Mouse (Mus musculus): ENCODE results near the gene Fbxl17. TPM values are rescaled to one million over a fixed set of nuclear protein-coding genes. Genes with fewer than 3 reads are reported as not detected.

Gene Fbxl17
- total RNA-seq, 2 experiments from 2014 or later = 39.8 to 43.7 TPM

DNA sequence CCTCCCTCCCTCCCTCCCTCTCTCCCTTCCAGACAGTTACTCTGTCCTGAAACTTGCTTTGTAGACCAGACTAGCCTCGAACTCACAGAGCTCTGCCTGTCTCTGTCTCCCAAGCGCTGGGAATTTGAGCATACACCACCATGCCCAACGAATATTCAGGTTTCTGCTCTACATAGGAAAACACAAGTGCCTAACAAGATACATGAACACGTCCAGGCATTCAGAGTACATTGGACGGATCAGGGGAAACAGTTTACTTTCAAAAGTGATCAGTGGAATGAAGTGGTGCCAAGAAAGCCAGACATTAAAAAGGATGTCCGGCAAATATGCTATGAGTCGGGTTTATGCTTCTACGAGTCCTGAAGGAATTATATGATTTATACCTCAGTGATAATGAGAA lies 263.6 kb downstream of the Fbxl17 start:
- no peak for DNase-seq
- intact Hi-C loops (cut with DNase I) = no loop called here

DNA sequence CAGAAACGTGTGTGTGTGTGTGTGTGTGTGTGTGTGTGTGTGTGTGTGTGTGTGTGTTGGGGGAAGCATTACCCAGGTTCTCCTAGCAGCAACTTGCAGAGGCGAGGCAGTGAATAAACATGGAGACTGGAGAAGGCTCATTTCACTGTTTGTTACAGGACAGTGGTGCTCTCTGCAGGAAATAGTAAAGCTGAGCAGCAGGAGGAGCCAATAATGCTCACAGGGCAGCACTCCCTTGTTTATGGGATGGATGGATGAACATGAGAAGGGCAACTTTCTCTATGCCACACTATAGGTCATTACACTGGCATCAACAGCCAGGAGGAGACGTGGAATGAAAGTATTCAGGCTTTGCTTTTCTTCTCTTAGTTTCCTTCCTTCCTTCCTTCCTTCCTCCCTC lies 264.0 kb downstream of the Fbxl17 start:
- intact Hi-C loops (cut with DNase I) = no loop called here
- DNase-seq = no peak

- intact Hi-C loops (cut with DNase I) = no loop called here
- no peak for DNase-seq
Measured at GRCm38 (mm10) chr17:63229111-63229510, 270.7 kb downstream of the Fbxl17 start.

DNA sequence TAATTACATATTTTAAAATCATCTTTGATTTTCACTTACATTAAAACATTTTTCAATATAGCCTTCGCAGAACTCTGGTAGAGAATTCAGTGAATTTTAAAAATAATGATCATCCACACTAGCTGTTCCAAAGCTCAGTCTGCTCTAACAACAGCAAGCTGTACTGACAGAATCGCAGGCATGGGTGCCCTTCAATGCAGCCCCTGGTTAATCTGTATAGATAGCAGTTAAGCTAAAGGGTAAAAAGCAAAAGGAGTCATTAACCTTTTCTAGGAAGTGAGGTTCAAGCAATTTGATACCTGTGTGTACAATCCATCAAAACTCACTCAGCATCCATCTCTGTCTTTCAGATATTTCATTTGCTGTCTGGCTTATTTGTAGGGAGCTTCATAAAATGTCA lies 273.4 kb downstream of the Fbxl17 start:
- DNase-seq = no peak
- intact Hi-C loops (cut with DNase I) = no loop called here

- no peak for DNase-seq
Measured at GRCm38 (mm10) chr17:63225959-63226358, 273.9 kb downstream of the Fbxl17 start.

GRCm38 (mm10) chr17:63223675-63224074 lies 276.1 kb downstream of the Fbxl17 start:
- intact Hi-C loops (cut with DNase I) = no loop called here
- no peak for DNase-seq

More at GRCm38 (mm10) chr17:63225959-63226358, 273.9 kb downstream of the Fbxl17 start:
- intact Hi-C loops (cut with DNase I) = no loop called here

- no peak for DNase-seq
- intact Hi-C loops (cut with DNase I) = no loop called here
Measured at GRCm38 (mm10) chr17:63221632-63222031, 278.2 kb downstream of the Fbxl17 start.

DNA sequence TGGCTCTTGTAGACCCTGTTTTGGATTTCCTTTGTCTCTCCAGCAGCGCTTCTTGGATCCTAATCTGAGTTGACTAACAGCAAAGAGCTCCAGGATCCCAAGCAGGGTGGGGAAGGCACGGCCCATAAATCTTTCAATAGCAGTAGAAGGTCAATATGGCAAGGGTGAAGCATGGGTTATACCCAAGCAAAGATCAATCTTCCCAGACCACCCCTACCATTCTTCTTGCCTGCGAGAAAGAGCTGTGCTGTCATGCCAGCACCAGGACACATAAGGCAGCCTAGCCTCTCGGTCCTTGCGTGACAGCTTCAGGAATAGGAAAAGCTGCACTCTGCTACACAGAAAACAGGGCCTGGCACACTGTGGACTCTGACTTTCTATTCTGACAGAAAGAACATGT lies 279.0 kb downstream of the Fbxl17 start:
- intact Hi-C loops (cut with DNase I) = no loop called here
- DNase-seq = no peak

DNA sequence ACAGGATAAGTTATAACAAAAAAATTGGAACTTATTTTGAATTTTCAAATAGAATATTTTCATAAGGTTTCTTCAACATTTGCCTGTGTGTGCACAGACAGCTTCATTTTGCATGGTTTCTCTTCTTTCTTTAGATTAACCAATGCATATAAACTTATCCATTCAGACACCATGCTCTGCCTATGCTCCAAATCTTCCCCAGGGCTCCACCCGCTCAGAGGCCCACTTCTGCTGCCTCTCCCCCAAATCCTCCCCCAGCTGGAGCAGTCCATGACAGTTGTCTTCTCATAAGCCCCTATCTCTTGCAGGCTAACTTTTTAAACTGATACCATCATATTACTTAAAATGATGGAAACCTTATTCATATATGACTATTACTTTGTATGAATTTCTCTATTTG lies 282.8 kb downstream of the Fbxl17 start:
- DNase-seq = no peak
- intact Hi-C loops (cut with DNase I) = no loop called here

DNA sequence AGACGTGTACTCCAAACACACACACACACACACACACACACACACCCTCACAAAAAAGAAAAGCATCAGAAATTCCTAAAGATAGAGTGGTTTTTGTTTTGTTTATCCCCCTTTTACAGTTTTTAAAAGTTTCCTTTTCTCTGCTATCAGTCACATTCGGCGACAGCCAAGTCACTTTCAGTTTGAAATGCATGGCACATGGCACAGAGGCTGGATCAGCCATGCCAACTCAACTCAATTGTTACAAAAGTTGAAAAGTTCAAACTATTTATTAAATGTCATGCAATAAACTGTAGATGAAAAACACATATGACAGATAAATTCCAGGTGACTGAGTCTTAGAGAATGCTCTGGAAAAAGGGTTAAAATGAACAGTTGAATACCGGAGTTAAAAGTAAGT lies 287.8 kb downstream of the Fbxl17 start:
- intact Hi-C loops (cut with DNase I) = no loop called here
- no peak for DNase-seq

- DNase-seq = no peak
- intact Hi-C loops (cut with DNase I) = no loop called here
Measured at GRCm38 (mm10) chr17:63209151-63209550, 290.7 kb downstream of the Fbxl17 start.

DNA sequence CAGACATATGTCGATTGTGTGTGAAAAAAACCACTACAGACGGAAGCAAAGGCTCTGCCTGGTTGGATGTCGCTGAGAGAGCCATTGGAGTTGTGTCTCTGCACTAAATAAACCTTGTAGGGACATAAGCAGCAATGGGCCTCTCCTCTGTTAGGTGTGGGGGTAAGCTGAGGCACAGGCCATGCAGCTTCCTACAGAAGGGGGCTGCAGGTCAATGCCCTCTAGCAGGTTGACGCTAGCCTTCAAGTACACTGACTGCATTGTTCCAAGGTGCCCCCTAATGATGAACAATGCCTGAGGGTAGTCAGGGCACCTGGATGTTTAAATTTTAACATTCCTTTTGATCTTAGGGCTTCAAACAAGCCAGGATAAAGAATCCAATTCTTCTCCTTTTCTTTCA lies 291.5 kb downstream of the Fbxl17 start:
- intact Hi-C loops (cut with DNase I) = no loop called here

DNA sequence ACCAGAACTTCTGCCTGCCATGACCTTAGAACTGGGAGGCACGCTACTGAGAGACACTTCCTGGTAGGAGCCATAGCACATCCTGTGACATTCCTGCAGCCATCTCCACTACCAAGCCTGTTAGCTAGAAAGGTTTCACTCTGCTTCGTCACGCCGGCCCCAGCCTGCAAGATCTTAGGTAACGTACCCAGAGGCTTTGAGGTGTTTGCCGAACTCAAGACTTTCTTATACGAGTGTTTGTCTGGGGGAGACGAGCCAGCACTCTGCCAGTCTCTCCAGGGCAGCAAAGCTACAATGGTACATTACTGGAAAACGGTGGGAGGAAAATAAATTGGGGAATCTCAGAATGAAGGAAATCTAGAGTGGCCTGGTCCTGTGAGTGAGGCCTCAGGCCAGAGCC lies 292.1 kb downstream of the Fbxl17 start:
- intact Hi-C loops (cut with DNase I) = no loop called here
- no peak for DNase-seq

More for the DNA sequence above, 291.5 kb downstream of the Fbxl17 start:
- no peak for DNase-seq

DNA sequence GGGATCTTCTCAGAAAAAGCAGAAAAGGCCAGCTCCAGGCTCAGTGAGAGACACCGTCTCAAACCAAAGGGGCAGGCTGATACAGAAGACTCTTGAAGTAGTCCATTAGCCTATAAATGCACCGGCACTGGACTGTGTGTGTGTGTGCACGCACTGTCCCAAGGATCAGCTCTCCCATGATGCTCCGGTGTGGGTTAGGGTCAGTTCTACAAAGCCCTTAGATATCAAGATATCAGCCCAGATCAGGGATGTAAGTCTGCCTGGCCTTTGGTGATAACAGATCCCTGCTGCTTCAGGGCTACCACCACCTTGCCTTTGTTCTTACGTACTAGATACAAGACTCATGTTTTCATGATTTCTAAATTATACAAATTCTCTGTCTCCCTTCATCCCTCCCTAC lies 294.5 kb downstream of the Fbxl17 start:
- intact Hi-C loops (cut with DNase I) = no loop called here
- no peak for DNase-seq

DNA sequence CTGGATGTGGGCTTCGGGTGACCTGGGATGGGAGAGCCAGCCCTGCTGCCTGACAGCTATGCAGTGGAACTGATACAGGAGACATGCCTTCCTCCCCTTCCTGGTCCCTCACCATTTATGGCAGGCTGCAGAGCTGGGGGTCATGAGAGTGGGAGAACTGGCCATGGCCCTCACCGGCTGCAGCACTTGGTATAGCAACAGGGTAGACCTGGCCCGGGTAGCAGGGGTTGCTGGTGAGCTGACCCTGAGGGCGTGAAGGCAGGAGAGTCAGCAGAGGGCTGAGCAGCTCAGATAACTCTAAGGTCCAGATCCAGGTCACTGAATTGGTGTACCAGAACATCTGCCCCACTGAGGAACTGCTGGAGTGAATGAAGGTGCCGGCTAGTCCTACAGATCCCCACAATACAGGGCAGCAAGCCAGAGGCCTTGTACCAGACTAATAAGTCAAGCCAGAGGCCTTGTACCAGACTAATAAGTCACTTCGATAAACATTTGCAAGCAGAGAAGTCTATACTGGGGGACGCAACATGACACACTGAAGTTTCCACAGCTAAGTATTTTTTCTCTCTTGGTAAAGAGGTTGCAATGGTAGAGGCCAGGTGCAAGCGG lies 296.1 kb downstream of the Fbxl17 start:
- no peak for DNase-seq
- intact Hi-C loops (cut with DNase I) = no loop called here

DNA sequence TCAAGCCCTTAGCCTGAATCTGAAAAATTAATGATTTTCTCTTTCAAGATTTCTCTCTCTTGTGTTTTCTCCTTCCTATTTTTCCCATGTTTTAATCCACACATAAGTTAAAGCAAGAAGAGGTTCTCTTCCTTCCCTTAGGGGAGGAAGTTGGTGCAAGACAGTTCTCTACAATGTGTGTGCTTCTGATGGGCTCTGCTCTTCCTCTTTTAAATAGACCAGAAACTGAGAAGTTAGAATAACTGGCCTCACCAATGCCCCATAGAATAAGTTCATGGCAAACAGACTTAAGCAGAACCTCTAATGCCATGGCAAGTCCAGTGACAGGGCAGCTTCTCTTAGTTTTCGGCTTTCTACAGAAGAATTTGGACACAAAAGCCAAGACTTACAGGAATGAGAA lies 301.1 kb downstream of the Fbxl17 start:
- intact Hi-C loops (cut with DNase I) = no loop called here
- no peak for DNase-seq

DNA sequence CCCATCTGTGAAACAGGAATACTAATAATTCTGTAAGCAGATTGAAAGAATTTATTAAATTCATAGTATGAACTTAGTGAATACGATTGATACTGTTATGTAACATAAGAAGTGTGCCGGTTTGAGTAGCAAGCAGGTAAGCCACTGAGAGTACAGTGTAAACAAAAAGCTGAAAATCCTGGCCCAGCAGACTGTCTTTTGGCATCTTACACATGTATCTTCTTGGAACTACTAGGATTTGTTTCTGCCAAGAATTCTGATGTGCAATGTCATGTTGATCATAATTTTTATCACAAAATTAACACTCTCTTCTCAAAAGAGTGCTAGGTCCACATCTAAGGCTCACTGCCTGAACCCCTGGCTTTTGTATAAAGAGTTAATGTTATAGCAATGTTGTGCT lies 304.3 kb downstream of the Fbxl17 start:
- no peak for DNase-seq
- intact Hi-C loops (cut with DNase I) = no loop called here

DNA sequence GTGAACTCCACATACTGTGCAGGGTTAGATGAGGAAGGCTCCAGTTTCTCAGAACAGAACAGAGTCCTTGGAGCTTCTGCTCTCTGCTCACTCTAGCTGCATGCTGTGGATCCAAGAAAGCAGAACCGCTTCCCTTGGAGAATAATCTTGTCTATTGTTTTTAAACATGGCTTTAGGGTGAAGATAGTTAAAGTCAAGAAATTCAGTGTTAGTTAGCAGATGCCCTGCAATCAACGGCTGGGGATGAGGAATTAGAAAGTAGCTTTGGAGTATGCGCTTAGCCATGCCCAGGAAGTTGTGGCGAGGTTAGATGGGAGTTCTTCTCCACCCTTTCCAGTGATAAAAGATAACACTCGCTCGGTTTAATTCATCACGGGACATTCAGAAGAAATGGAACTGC lies 306.6 kb downstream of the Fbxl17 start:
- DNase-seq = no peak

GRCm38 (mm10) chr17:63191345-63191744 lies 308.5 kb downstream of the Fbxl17 start:
- no peak for DNase-seq
- intact Hi-C loops (cut with DNase I) = no loop called here

More for the DNA sequence above, 306.6 kb downstream of the Fbxl17 start:
- intact Hi-C loops (cut with DNase I) = no loop called here

- DNase-seq = no peak
- intact Hi-C loops (cut with DNase I) = no loop called here
Measured at GRCm38 (mm10) chr17:63189274-63189673, 310.5 kb downstream of the Fbxl17 start.

- DNase-seq = peak in 1 of 2 experiments; percentile 25
- intact Hi-C loops (cut with DNase I) = no loop called here
Measured at GRCm38 (mm10) chr17:63185531-63185930, 314.3 kb downstream of the Fbxl17 start.

DNA sequence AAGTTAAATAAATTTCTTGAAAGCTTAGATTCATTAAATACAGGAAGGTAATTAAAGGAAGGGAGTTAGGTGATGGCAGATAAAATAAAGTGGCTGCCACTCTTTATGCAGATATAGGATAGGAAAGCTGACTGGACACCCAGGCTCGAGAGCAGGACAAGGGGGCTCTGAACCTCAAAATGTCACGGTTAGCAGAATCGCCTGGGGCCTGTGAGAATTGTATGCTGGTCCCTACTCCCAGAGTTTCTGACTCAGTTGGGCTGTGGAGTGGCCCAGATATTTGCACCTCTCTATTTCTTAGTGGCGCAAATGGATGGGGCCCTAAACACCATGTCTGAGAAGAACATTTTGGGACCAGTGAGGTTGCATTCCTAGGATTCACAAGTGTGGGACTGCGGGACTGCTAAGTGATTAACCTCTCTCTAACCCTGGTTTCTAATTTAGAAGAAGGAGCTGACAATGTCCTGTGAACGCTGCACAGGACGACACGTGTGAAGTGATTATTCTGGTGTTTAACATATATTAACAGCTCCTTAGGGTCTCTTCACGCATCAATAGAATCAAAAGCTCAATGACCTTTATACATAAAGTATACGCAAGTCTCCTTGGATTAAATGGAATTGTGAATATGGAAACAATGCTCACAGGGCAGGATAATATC lies 314.8 kb downstream of the Fbxl17 start:
- no peak for DNase-seq
- intact Hi-C loops (cut with DNase I) = no loop called here

DNA sequence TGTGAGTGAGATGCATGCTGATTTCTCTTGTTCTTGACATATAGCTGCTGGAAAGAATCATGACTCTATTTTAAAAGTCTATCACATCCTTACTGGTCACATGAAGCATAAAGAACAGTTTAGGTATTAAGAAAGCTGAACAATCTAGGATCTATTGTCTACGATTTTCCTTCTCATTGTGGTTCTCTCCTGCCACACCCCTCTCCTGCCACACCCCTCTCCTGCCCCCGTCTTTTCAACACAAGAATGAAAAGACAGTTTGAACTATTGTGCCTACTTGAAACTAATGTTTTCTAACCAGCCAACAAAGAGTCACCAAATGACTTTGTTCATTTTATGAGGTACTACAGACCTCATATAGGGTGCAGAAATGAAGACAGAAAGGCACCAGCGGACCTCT lies 316.4 kb downstream of the Fbxl17 start:
- intact Hi-C loops (cut with DNase I) = no loop called here
- no peak for DNase-seq

All from gastrocnemius, postnatal 36 days (tissue).